Mouse (Mus musculus) mesoderm, embryonic 11.5 days (tissue): ENCODE data around the gene Cdh1.

ENCODE experiments used
- DNase-seq: peaks from one replicate; pipeline ENCODE4 v3.0.0-alpha.2; 2012; ENCODE audit warnings: low read depth, low spot score

The Cdh1 gene

GRCm38 (mm10) chr8:106623016-106623415, 19.9 kb downstream of the Cdh1 start:
- DNase-seq = no peak

GRCm38 (mm10) chr8:106623451-106623850, 20.3 kb downstream of the Cdh1 start:
- no peak for DNase-seq

GRCm38 (mm10) chr8:106623954-106624353, 20.8 kb downstream of the Cdh1 start:
- no peak for DNase-seq

GRCm38 (mm10) chr8:106624743-106625142, 21.6 kb downstream of the Cdh1 start:
- no peak for DNase-seq

GRCm38 (mm10) chr8:106626096-106626865, 23.1 kb downstream of the Cdh1 start:
- DNase-seq = no peak

GRCm38 (mm10) chr8:106628291-106628964, 25.3 kb downstream of the Cdh1 start:
- no peak for DNase-seq

GRCm38 (mm10) chr8:106629456-106629855, 26.3 kb downstream of the Cdh1 start:
- no peak for DNase-seq

GRCm38 (mm10) chr8:106631904-106632303, 28.8 kb downstream of the Cdh1 start:
- DNase-seq = no peak

- DNase-seq = no peak
These were observed 29.5 kb downstream of the Cdh1 start for GRCm38 (mm10) chr8:106632650-106633049.

GRCm38 (mm10) chr8:106633361-106634158, 30.4 kb downstream of the Cdh1 start:
- DNase-seq = no peak

- DNase-seq = no peak
These were observed 32.1 kb downstream of the Cdh1 start for GRCm38 (mm10) chr8:106635284-106635683.

- DNase-seq = peak; percentile 21
These were observed 34.3 kb downstream of the Cdh1 start for GRCm38 (mm10) chr8:106637446-106637845.

- no peak for DNase-seq
These were observed 35.7 kb downstream of the Cdh1 start for GRCm38 (mm10) chr8:106638768-106639295.

GRCm38 (mm10) chr8:106640212-106640611, 37.1 kb downstream of the Cdh1 start:
- DNase-seq = no peak

- DNase-seq = no peak
These were observed 37.8 kb downstream of the Cdh1 start for GRCm38 (mm10) chr8:106640921-106641320.

GRCm38 (mm10) chr8:106642172-106642571, 39.0 kb downstream of the Cdh1 start:
- DNase-seq = no peak

- no peak for DNase-seq
These were observed 39.9 kb downstream of the Cdh1 start for GRCm38 (mm10) chr8:106643100-106643499.

GRCm38 (mm10) chr8:106644957-106645356, 41.8 kb downstream of the Cdh1 start:
- no peak for DNase-seq

- DNase-seq = no peak
These were observed 43.0 kb downstream of the Cdh1 start for GRCm38 (mm10) chr8:106646153-106646552.

- DNase-seq = no peak
These were observed 43.6 kb downstream of the Cdh1 start for GRCm38 (mm10) chr8:106646731-106647130.

GRCm38 (mm10) chr8:106647387-106647786, 44.2 kb downstream of the Cdh1 start:
- peak; percentile 82 for DNase-seq

GRCm38 (mm10) chr8:106648421-106648820, 45.3 kb downstream of the Cdh1 start:
- DNase-seq = no peak
